Mouse (Mus musculus): Measurements from ENCODE around the gene Lrrc8d.

GRCm38 (mm10) chr5:105828050-105828449, 128.3 kb downstream of the Lrrc8d start:
- TF ChIP-seq CTCF (IDR thresholded peaks at IDR 0.05; ENCODE audit: low read depth): no peak
- no peak for TF ChIP-seq EP300 (IDR thresholded peaks at IDR 0.05; ENCODE audit: low read depth)

Measured in liver, postnatal 0 days (tissue).